Mouse (Mus musculus): ENCODE measurements around the gene Man1a. TPM values are rescaled to one million over a fixed set of nuclear protein-coding genes. Genes with fewer than 3 reads are reported as not detected.

Gene Man1a
- polyA plus RNA-seq, 1 experiment: 4.2 TPM

DNA sequence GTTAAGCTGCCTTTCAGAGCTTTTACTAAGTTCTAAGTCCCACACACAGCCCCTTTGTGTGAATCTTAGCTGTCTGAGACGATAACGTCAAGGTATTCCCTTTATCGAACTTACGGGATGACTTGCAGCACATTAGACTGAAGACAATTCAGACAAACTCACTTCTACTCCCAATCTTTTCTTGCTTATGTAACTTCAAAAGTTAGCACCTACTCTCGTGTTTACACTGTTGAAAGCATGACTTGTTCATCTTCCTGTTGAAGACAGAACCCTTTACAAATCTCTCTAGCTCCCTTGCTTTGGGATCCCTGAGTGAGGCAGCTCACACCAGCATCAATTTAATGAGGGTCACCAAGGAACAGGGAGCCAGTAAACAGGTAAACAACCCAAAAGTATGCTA lies 5.9 kb downstream of the Man1a start:
- Histone ChIP-seq H3K4me3 (ENCODE audit: insufficient read depth, poor library complexity, severe bottlenecking) (no peak overlapping the region), H3K79me2 (ENCODE audit: control insufficient read depth, insufficient read depth) (peaks cover 25% of the 10 kb centered on the region), H3K27me3 (ENCODE audit: control insufficient read depth, insufficient read depth, insufficient read length) (no peaks in the 10 kb centered on the region), H3K36me3 (ENCODE audit: control insufficient read depth, insufficient read depth) (peaks cover 10% of the 10 kb centered on the region), H3ac (ENCODE audit: control insufficient read depth, insufficient read length, low read depth) (no peak overlapping the region), H3K79me3 (ENCODE audit: low read depth) (peaks cover 1% of the 10 kb centered on the region)
- no peak for TF ChIP-seq CTCF (IDR thresholded peaks at IDR 0.05; ENCODE audit: control insufficient read depth, insufficient read depth, insufficient read length)
- no peak for TF ChIP-seq CEBPB (IDR thresholded peaks at IDR 0.05; ENCODE audit: low read depth)
- TF ChIP-seq MAX (IDR thresholded peaks at IDR 0.05): no peak
- no peak for TF ChIP-seq FOSL1 (IDR thresholded peaks at IDR 0.05; ENCODE audit: insufficient read depth, low read length, poor library complexity, severe bottlenecking)
- no peak for TF ChIP-seq MYOG (IDR thresholded peaks at IDR 0.05; ENCODE audit: control insufficient read depth, extremely low read depth, insufficient read length)
- TF ChIP-seq USF1 (IDR thresholded peaks at IDR 0.05; ENCODE audit: low read depth): no peak
- no peak for TF ChIP-seq MYOD1 (IDR thresholded peaks at IDR 0.05; ENCODE audit: control insufficient read depth, insufficient read length, low read depth)

DNA sequence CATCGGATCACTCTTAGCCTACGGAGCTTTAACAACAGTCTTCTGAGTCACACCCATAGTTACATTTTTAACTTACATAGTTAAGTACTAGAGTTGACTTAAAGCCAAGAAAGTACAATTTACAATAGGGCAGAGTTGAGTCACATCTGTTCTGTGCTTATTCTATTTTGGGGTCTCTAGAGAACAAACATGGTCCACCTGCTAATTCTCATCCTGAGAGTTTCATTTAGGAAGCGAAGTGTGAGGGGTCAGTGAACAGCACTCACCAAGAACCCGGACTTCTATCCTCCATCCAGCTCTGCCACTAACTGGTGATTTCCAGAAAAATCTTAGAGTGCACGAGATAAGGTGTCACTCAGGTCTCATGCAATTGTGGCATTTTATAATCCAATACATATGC lies 7.0 kb downstream of the Man1a start:
- Histone ChIP-seq H3ac (ENCODE audit: control insufficient read depth, insufficient read length, low read depth) (no peak overlapping the region), H3K4me3 (ENCODE audit: insufficient read depth, poor library complexity, severe bottlenecking) (no peak overlapping the region), H3K79me2 (ENCODE audit: control insufficient read depth, insufficient read depth) (peaks cover 17% of the 10 kb centered on the region), H3K79me3 (ENCODE audit: low read depth) (peaks cover 1% of the 10 kb centered on the region), H3K36me3 (ENCODE audit: control insufficient read depth, insufficient read depth) (peaks cover 10% of the 10 kb centered on the region), H3K27me3 (ENCODE audit: control insufficient read depth, insufficient read depth, insufficient read length) (no peaks in the 10 kb centered on the region)
- TF ChIP-seq USF1 (IDR thresholded peaks at IDR 0.05; ENCODE audit: low read depth) (no peak), CTCF (IDR thresholded peaks at IDR 0.05; ENCODE audit: control insufficient read depth, insufficient read depth, insufficient read length) (no peak), MAX (IDR thresholded peaks at IDR 0.05) (no peak), MYOG (IDR thresholded peaks at IDR 0.05; ENCODE audit: control insufficient read depth, extremely low read depth, insufficient read length) (no peak), CEBPB (IDR thresholded peaks at IDR 0.05; ENCODE audit: low read depth) (no peak), FOSL1 (IDR thresholded peaks at IDR 0.05; ENCODE audit: insufficient read depth, low read length, poor library complexity, severe bottlenecking) (no peak), MYOD1 (IDR thresholded peaks at IDR 0.05; ENCODE audit: control insufficient read depth, insufficient read length, low read depth) (no peak)

DNA sequence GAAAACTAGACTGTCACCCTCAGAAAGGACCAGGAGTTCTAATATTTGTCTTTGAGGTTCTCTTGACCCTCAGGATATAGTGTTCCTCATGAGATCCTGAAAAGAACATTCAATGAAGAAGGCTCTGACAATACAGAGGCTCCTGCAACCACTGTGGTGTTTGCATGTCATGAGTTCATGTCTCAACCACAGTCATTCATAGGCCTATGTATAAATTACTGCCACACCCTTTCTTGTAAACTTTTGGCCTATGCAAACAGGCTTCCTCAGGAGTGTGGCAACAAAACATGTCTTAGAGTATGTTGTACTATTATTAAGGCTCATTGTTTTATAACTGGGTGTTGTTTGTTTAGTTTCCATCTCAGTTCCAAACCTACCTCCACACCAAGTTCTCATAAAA lies 9.7 kb downstream of the Man1a start:
- no peak overlapping the region for H3K4me3 ChIP-seq (ENCODE audit: insufficient read depth, poor library complexity, severe bottlenecking)
- peaks cover 10% of the 10 kb centered on the region for H3K36me3 ChIP-seq (ENCODE audit: control insufficient read depth, insufficient read depth)
- peaks cover 1% of the 10 kb centered on the region for H3K79me3 ChIP-seq (ENCODE audit: low read depth)
- H3K27me3 ChIP-seq (ENCODE audit: control insufficient read depth, insufficient read depth, insufficient read length): no peaks in the 10 kb centered on the region
- H3ac ChIP-seq (ENCODE audit: control insufficient read depth, insufficient read length, low read depth): no peak overlapping the region
- no peaks in the 10 kb centered on the region for H3K79me2 ChIP-seq (ENCODE audit: control insufficient read depth, insufficient read depth)
- TF ChIP-seq USF1 (IDR thresholded peaks at IDR 0.05; ENCODE audit: low read depth) (no peak), MYOD1 (IDR thresholded peaks at IDR 0.05; ENCODE audit: control insufficient read depth, insufficient read length, low read depth) (no peak), FOSL1 (IDR thresholded peaks at IDR 0.05; ENCODE audit: insufficient read depth, low read length, poor library complexity, severe bottlenecking) (no peak), MAX (IDR thresholded peaks at IDR 0.05) (no peak), MYOG (IDR thresholded peaks at IDR 0.05; ENCODE audit: control insufficient read depth, extremely low read depth, insufficient read length) (no peak), CEBPB (IDR thresholded peaks at IDR 0.05; ENCODE audit: low read depth) (no peak), CTCF (IDR thresholded peaks at IDR 0.05; ENCODE audit: control insufficient read depth, insufficient read depth, insufficient read length) (no peak)

DNA sequence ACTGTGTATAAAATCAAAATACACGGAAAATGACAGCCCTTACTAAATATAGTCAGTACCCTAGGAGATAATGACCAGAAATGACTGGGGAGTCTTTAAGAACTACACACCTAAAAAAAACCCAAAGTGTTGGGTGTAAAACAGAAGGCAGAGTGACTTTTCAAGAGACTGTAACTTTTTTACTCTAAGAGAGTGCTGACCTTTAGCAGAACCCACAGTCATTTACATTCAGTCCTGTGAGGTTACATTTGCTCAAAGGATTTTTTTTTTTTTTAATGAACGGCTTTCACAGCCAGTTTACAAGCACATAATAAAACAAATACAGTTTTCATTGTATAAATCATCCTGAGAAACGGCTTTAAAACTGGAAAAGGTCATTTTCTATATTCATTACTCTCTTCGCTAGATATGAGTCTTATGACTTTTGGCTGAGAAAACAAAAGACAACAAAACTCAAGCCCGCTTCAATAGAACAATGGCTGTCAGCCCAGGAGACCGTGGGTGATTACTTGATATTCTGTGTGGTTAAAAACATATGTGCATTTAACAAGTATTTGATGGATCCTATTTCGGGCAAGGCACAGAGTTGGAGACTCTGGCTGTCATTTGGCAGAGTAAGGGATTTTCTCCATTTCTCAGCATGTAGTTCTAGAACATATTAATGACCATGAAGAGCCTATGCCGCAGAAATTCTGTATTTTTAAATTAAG lies 12.7 kb downstream of the Man1a start:
- H3K27me3 ChIP-seq (ENCODE audit: control insufficient read depth, insufficient read depth, insufficient read length): no peaks in the 10 kb centered on the region
- no peaks in the 10 kb centered on the region for H3K36me3 ChIP-seq (ENCODE audit: control insufficient read depth, insufficient read depth)
- peaks cover 1% of the 10 kb centered on the region for H3K79me3 ChIP-seq (ENCODE audit: low read depth)
- H3K79me2 ChIP-seq (ENCODE audit: control insufficient read depth, insufficient read depth): no peaks in the 10 kb centered on the region
- no peak overlapping the region for H3K4me3 ChIP-seq (ENCODE audit: insufficient read depth, poor library complexity, severe bottlenecking)
- no peak for TF ChIP-seq FOSL1 (IDR thresholded peaks at IDR 0.05; ENCODE audit: insufficient read depth, low read length, poor library complexity, severe bottlenecking)
- no peak for TF ChIP-seq USF1 (IDR thresholded peaks at IDR 0.05; ENCODE audit: low read depth)
- TF ChIP-seq MYOD1 (IDR thresholded peaks at IDR 0.05; ENCODE audit: control insufficient read depth, insufficient read length, low read depth): no peak
- TF ChIP-seq MYOG (IDR thresholded peaks at IDR 0.05; ENCODE audit: control insufficient read depth, extremely low read depth, insufficient read length): no peak
- TF ChIP-seq CEBPB (IDR thresholded peaks at IDR 0.05; ENCODE audit: low read depth): no peak
- no peak for TF ChIP-seq MAX (IDR thresholded peaks at IDR 0.05)
- no peak for TF ChIP-seq CTCF (IDR thresholded peaks at IDR 0.05; ENCODE audit: control insufficient read depth, insufficient read depth, insufficient read length)
- no peak overlapping the region for H3ac ChIP-seq (ENCODE audit: control insufficient read depth, insufficient read length, low read depth)

DNA sequence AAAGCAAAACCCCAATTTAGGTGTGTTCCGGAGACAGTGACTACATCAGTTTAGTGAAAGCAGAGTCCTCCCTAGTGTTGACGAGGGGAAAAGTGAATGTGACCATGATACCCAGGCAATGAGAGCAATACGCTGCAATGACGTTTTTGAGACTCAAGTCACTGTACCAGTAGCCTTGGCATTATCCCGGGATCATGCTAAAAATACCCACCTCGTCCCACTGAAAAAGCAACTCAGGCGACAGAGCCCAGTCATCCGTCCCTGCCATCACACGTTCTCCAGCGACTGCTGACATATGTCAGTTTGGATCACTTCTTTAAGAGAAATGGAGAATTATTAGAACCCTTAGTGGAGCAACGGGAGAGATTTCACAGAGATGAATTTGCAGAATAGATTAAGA lies 13.6 kb downstream of the Man1a start:
- Histone ChIP-seq H3K36me3 (ENCODE audit: control insufficient read depth, insufficient read depth) (no peaks in the 10 kb centered on the region), H3K79me2 (ENCODE audit: control insufficient read depth, insufficient read depth) (no peaks in the 10 kb centered on the region), H3K4me3 (ENCODE audit: insufficient read depth, poor library complexity, severe bottlenecking) (no peak overlapping the region), H3K79me3 (ENCODE audit: low read depth) (peaks cover 1% of the 10 kb centered on the region), H3ac (ENCODE audit: control insufficient read depth, insufficient read length, low read depth) (no peak overlapping the region), H3K27me3 (ENCODE audit: control insufficient read depth, insufficient read depth, insufficient read length) (no peaks in the 10 kb centered on the region)
- TF ChIP-seq USF1 (IDR thresholded peaks at IDR 0.05; ENCODE audit: low read depth): no peak
- TF ChIP-seq CEBPB (IDR thresholded peaks at IDR 0.05; ENCODE audit: low read depth): no peak
- TF ChIP-seq CTCF (IDR thresholded peaks at IDR 0.05; ENCODE audit: control insufficient read depth, insufficient read depth, insufficient read length): no peak
- TF ChIP-seq MYOD1 (IDR thresholded peaks at IDR 0.05; ENCODE audit: control insufficient read depth, insufficient read length, low read depth): no peak
- TF ChIP-seq FOSL1 (IDR thresholded peaks at IDR 0.05; ENCODE audit: insufficient read depth, low read length, poor library complexity, severe bottlenecking): no peak
- TF ChIP-seq MAX (IDR thresholded peaks at IDR 0.05): no peak
- no peak for TF ChIP-seq MYOG (IDR thresholded peaks at IDR 0.05; ENCODE audit: control insufficient read depth, extremely low read depth, insufficient read length)
